Mouse (Mus musculus) spleen, adult 2 months (tissue): ENCODE results near the gene Fam186a.
"Not testable (repeated sequence)": the region's sequence is repeated elsewhere in the genome, so short reads cannot be mapped to it uniquely, and the experiment has no call there.

Experiments used
- CTCF ChIP-seq: fragments of 200-500 bp; IDR thresholded peaks from 2 replicates; pipeline ENCODE4 v1.5.1; 2011; ENCODE audit warnings: mild to moderate bottlenecking, inconsistent platforms; ENCODE audit not compliant: insufficient read depth, insufficient read length, insufficient replicate concordance; ENCODE audit errors: extremely low read depth
- POLR2A ChIP-seq: fragments of 200-500 bp; IDR thresholded peaks from 2 replicates; pipeline ENCODE4 v1.6.1; 2011; ENCODE audit warnings: low read depth, low read length, inconsistent platforms

DNA sequence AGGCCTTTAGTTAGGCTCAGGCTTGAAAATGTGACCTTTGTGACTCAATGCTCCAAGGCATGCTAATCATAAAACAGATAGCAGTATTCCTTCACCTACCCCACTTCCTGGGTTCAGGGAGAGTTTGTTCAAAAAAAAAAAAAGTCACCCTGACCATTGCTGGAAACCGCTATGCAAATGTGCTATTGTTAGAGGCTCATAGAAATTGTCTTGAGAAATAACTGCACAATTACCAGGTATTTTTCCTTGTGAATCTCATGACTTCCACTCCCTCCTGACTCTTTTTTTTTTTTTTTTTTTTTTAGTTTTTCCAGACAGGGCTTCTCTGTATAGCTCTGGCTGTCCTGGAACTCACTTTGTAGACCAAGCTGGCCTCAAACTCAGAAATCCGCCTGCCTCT, 79.7 kb downstream of the Fam186a start:
- not testable (repeated sequence) for TF ChIP-seq POLR2A, CTCF
